Mouse (Mus musculus) mesoderm, embryonic 11.5 days (tissue): ENCODE data around the gene Nkd1.
A peak's percentile ranks its signal among the peaks of the same experiment; 100 is the strongest.

Source experiments
- DNase-seq: peaks from one replicate; pipeline ENCODE4 v3.0.0-alpha.2; 2012; ENCODE audit warnings: low read depth, low spot score

Gene Nkd1

DNA sequence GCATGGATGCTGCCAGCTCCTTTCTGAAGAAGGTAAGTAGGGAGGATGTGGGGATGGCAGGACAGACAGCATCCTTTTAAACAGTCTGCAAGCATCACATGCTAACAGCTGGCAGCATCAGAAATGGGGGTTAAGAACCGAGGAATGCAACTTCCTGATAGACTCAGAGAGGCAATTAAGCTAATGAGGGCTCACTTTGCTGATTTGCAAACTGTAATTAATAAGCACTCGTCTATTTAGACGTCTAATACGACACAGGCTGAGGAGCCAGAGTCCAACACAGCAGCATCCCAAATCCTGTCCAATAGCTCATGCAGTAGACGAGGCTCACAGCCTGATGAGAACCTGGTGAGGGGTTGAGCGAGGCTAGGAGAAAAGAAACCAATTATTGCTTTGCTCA, 89.1 kb downstream of the Nkd1 start:
- DNase-seq, result no peak

DNA sequence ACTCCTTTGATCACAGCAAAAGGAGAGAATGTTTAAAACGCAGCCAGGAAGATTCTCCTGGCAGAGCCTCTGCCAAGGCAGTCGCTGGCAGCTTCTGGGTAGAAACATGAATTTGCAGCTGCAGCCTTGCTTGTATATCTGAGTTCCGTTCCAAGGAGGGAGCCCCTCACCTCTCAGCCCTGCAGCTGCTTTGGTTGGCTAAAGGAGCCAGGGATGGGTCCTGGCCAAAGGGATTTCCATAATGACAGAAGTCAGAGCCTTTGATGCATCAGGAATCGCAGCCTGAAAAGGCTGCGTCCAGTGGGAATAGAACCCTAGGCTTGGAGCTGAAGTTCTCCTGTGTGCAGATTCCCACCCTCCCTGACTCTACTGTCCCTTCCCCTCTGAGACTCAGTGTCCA, 93.8 kb downstream of the Nkd1 start:
- no peak for DNase-seq

DNA sequence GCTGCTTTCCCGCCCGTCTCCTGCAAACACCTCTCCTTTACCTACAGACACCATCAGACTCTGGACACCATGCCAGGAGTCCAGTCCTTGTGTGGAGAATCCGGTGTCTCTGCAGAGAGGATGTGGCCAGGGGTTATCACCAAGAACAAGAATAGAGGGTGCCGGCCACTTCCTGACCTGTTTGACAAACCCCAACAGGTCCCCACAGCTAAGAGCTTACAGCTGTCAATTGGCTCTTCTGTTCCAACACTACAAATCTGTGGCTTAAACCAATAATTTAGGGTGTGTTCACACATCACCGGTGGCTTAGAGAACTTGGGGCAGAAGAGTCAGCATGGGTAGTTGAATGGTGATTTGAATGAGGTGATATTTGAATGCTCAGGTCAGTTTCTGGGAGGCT, 97.5 kb downstream of the Nkd1 start:
- no peak for DNase-seq

DNA sequence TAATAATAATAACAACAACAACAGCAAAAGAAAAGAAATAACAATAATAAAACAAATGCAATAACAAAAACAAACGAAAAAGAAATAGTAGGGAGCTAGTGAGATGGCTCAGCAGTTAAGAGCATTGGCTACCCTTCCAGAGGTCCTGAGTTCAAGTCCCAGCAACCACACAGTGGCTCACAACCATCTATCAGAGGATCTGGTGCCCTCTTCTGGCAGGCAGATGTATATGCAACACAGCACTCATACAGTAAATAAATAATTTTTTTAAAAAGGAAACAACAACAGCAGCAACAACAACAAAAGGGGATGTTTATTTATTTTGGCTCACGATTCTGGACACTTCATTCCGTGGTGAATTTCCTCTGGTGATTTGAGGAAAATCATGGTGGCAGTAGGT, 98.4 kb downstream of the Nkd1 start:
- DNase-seq, result no peak

DNA sequence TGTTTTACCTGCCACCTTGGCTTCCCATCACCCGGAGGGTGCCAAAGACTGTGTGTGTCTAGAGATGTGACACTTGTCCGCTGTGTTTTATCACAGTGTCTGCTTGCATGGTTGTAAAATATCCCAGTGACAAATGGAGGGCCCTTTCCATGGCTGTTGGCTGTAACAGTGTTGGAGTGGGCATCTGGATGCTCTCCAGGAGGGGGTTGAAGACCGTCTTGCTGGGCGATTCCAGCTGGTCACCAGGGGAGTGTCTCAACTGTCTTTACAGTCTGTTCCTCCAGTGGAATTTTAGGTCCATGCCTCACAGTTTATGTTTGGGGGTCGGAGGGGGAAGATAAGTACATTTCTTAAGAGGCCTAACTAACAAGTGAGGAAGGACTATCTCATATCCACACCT, 99.8 kb downstream of the Nkd1 start:
- no peak for DNase-seq

DNA sequence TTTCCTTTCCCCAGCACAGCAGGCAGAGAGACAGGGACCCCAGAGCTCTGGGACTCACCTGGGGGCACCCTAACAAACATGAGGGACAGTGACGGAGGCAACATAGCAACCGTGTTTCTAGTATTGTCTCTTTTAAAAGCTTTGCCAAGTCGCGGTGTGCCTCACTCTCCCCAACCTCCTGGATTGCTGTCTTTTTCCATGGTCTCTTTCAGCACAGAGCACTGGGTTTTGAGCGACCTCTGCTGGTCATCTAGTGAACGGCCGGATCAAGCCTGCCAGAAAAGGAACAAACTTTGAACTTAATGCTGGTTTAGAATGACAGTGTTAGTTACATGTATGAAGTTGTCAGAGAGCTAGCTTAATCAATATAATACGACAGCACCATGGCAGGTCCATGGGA, 100.3 kb downstream of the Nkd1 start:
- peak; percentile 71 for DNase-seq

DNA sequence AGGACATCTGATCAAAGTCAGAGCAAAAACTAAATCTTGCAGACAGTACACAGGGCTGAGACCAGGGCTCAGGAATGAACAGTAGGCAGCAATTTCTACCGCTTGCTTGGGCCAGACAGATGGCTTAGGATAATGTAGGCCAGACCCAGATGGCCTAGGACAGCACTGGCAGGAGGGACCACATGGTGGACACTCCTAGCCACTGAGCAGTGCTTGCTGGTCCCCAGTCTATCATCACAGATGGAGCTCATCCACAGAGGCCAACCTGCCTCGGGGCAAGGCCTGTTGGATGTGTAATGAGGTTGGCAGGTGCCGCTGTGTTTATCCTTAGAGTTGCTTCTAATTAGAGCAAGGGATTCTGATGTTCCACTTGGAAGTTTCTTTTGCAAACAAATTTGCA, 102.2 kb downstream of the Nkd1 start:
- no peak for DNase-seq

DNA sequence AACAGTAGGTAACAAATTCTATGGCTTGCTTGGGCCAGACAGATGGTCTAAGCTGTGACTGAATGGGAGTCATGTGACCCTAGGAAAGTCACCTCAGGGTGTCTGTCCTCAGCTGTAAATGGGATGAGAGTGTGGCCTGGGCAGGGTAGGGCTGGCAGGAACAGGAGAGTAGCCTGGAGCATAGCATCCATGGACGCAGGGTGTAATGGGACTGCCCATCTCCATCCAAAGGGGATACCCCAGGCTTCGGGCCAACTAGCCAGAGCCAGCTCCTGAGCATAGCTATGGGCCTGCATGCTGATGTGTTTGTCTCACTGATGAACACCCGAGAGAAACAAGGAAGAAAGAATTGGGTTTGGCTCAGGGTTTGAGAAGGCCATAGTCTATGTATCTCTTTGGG, 103.1 kb downstream of the Nkd1 start:
- no peak for DNase-seq

DNA sequence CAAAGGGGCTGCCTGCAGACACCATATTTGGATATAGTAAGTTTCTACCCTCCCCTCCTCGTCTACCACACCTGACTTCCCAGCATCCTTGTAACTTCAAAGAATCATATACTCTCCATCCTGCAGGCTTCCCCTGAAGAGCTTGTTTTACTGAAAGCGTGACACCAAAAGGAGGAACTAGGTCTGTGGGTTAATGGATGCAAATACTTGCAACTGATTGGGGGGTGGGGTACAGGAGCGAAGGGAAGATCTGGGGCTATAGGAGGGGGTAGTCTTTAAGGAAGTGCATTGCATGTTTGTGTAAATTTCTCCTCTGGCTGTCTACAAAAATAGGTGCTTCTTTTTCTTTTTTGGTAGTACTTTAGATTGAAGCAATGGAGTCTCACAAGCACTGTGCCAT, 105.3 kb downstream of the Nkd1 start:
- DNase-seq, result no peak

DNA sequence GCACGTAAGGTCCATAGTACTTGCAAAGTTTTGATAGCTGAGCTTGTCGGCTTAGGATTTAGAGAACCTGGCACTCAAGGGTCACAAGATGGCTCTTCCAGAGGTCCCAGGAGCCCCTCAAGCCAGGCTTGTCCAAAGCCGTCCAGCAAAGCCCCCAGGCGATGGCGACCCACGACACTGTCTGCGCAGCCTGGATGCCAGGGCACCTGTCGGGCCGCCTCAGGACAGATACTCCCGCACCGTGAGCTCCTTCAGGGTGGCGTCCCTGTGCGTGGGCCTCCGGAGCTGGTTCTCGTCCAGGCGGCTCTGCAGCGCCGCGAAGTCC, 105.7 kb downstream of the Nkd1 start:
- DNase-seq, result no peak

DNA sequence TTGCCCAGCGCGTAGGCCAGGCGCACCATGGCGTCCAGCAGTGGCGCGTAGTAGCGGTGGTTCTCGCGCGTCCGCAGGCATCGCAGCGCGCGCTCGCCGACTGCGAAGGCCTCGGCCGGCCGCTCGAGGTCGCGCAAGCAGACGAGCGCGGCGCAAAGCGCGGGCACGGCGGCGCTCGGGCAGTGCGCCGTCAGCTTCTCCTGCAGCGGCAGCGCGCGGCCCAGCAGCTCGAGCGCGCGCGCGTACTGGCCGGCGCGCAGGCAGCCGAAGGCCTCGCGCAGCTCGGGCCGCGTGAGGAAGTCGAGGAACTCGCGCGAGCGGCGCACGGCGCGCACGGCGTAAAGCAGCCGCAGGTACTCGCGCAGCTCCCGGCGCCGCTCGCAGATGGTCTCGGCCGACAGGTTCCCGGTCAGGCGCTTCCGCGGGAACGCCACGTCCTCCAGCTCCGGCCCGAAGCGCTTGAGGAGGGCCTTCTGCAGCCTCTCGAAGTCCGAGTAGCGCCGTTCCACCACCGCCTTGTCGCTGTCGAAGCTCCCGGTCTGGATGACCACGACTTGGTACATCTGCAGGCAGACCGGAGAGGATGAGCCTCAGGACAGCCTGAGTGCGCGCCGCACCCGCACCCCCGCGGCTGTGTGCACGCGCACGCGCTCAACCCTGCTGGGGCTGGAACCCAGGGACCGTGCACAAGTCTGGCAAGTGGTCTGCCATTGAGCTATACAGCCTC, 106.3 kb downstream of the Nkd1 start:
- DNase-seq, result peak; percentile 92

DNA sequence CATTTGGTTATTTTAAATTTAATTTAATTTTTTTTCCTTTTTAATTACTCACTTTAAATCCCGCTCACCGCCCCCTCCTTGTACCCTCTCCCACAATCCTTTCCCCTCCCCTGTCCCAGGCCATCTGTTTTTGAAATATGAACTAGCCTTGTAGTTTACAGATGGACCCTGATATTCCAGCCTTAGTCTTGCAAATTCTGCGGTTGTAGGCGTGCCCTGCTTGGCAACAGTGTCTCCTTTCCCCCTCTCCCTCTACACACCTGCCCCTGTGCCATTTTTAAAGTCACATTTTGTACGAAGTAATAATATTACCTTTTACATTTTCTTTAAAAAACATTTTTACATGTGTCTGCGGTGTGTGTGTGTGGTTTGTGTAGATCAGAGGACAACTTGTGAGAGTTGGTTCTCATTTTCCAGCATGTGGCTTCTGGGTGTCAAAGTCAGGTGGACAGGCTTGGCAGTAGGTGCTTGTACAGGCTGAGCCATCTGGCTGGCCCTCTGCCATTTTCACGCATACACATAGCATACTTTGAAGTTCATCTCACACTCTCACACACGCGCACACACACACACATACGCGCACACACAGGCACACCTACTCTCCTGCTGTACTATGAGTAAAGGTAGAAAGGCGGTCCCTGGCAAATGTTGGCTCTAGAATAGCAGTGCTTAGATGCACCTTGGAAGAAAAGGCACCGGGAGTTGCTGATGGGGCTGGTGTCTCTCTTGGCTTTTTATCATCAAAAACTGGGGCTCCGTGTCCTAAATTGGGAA, 107.0 kb downstream of the Nkd1 start:
- no peak for DNase-seq

DNA sequence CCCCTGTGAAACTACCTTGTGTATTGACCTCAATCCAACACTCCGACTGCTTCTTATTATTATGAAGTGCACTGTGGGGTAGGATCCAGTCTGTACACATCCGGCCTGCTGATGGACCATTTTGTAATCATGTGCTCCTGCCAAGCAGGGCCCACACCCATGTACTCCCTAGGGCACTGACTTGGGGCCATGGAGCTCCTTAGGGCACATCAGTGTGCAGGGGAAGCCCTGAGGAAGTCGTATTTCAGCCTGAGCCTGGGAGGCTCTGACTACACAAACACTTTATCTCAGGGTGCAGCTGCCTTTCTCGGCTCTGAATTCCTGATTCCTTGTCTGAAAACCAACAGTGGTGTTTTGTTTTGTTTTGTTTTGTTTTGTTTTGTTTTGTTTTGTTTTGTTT, 109.1 kb downstream of the Nkd1 start:
- no peak for DNase-seq

DNA sequence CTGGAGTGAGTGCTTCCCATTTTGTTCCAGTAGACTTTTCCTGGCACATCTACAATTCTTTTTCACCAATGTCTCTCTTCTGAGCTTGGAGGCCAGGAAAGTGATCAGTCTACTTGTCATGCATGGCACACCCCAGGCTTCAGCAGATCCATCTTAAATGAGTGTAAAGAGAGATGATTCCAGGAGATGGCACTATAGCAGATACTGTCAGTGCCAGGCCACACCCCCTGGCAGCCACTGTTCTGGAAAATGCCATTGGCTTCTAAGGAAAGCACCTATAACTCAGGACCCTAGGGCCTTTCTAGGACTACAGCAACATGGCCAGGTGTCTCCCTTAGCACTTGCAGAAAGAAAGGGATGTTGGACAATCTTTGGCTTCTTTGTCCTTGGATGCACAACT, 109.9 kb downstream of the Nkd1 start:
- DNase-seq, result no peak

DNA sequence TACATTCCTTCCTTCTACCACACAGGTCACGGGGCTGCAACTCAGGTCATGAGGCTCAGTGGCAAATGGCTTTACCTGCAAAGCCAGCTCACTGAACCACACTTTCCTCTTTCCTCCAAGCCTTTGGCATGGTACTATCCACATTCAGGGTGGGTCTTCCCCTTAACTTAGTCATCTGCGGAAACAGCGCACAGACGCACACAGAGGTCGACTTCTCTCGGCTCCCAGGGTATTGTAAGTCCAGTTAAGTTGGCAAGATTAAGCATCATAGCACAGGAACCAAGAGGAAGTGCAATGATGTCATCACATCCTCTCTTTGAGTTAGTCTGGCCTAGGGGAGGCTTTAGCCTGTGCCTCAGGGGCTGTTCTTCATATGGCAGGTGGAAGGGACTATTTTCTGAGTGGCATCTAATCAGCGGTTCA, 112.2 kb downstream of the Nkd1 start:
- DNase-seq, result no peak

DNA sequence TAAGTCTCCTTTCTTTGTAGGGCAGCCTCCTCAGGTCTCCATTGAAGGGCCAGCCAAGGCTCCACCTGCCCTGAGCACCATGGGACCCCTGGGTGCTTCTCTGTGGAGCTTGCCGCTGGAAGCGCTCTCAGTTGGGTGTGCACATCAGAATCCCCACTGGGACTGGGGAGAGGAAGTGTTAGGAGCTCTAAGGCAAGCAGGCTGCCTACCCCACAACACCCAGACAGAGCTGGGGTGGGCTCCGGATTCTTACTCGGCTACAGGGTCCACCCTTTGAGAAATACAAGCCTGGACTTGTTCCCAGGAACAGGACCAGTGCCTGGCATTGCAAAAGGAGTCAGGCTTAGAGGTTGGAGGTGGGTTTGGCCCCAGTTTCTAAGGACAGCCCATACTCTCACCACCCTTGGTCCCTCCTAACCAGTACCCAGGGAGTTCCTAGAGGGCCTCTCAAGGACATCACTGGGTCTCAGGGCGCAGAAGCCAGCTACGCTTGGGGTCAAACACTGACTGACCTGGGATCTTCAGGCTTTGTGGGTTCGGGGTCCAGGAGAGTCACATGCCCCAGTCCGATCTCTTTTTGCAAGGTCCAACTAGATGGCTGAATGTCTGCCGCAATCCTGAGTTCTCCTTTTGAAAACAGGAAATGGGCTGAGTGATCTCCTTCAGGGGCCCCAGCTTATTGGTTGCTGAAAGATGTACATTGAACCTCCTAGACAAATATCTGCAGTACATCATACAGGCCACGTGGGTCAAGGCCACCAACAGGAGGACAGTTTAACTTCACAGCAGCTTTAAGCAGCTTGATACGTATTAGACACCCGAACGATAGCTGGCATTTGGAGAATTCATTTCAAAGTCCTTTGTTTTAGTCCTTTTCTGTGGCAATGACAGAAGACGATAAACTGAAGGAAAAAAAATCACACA, 114.6 kb downstream of the Nkd1 start, which contains the start of gene Snx20:
Gene Snx20 (minus strand): TSS at position 655 of the 924 bp plus-strand sequence.
- DNase-seq, result no peak

DNA sequence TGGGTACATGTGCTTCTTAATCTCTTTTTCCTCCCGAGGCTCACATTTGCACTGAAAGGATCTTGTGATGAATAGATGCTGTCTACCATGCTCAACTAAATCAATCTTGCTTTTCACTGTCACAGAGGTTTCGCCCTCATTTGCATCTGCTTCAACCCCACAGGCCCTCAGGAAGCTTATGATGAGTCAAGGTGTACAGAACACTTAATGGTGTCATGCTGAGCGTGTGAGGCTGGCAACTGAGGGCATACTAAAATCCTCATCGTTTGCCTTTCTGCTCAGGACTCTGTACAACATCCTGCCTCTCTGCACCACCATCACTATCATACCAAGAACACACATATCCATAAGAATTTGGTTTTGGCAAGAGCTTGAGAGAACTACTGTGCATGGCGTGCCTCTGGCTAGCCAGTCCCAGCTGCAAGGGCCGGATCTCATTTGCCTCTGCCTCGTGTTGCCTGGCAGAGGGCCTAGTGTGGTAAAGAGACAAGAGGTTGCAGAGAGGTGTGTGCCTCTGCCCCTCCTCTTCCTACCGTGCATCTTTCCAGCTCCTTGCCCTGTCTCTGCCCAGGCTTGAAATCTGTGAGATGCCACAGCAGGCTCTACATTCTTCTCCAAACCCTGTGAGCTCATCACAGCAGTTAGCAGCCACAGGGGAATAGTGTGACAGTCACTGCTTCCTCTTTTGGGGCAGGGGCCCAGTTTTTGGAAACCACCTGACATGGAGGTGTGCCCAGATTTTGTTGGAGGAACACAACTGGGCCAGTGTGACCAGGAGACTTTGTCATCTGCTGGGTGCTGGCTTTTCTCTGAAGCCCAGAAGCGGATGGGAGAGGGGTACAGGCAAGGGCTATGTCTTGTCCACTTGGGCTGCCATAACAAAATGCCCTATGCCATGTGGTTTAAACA, 116.2 kb downstream of the Nkd1 start:
- DNase-seq, result no peak

DNA sequence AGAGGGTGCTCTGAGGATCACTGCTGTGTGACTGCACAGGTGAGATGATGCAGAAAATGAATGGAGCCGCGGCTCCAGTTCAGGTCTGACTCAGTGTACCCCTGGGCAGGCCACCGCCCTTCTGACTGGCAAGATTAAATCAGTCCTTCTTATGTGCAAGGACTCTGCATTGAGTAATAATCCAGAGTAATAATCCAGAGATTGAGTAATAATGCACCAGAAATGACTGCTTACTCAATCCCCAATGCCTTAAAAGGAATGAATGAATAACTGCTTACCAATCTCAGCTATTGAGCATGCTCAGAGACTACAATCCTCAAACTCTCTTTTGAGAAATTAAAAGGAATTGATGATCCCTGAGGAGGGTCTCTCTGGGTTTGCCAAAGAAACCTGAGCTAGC, 117.8 kb downstream of the Nkd1 start:
- DNase-seq, result no peak

DNA sequence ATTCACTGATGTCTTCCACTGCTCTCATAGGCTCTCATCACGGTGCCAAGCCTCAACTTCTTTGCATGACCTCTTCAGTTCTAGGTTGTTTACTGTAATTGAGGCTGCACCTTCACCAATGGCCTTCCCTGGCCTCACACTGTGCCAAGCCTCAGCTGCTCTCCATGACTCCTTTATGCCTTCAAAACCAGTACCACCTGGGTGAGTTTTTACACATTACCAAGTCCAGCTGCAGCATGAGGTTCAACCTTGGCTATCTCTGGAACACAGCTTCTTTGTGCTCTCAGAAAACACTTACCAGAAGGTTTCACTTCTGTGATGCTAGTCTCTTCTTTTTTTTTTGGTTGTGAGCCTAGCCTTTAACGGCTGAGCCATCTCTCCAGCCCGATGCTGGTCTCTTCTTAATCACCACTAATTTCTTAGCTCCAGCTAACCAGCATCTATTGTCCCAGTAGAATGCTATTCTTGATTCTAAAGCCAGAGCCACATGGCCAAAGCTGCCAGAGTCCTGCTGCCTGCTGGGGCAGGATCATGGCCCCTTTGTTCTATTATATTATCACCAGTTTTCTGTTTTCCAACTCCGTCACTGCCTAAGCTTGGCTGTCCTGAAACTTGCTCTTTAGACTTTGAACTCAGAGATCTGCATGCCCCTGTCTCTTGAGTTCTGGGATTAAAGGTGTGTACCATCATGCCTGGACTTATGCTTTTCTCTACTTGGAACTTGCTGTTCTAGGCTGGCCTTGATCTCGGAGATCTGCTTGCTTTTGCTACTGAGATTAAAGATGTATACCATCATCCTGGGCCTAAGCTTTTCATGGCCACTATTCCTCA, 121.8 kb downstream of the Nkd1 start:
- DNase-seq, result no peak
